Mouse (Mus musculus) CD8-positive naive resting alpha-beta T cell, adult 2 months (primary cell): ENCODE data around the gene Gabrb3.

Experiments
- DNase-seq, 2 experiments: peaks; one replicate each; pipeline ENCODE4 v3.0.0; 2022; ENCODE audit warnings: low read depth in 2 of 2, low spot score in 2 of 2

Gene Gabrb3

GRCm38 (mm10) chr7:57529954-57530353 lies 110.5 kb downstream of the Gabrb3 start:
- DNase-seq, result no peak

GRCm38 (mm10) chr7:57532676-57533075 lies 113.2 kb downstream of the Gabrb3 start:
- no peak for DNase-seq

GRCm38 (mm10) chr7:57538565-57538964 lies 119.1 kb downstream of the Gabrb3 start:
- DNase-seq, result no peak

GRCm38 (mm10) chr7:57560732-57561436 lies 141.4 kb downstream of the Gabrb3 start:
- DNase-seq, result no peak

GRCm38 (mm10) chr7:57564403-57564802 lies 144.9 kb downstream of the Gabrb3 start:
- no peak for DNase-seq

- no peak for DNase-seq
These were observed 171.2 kb downstream of the Gabrb3 start for GRCm38 (mm10) chr7:57590451-57591248.

GRCm38 (mm10) chr7:57591249-57591577 lies 171.7 kb downstream of the Gabrb3 start:
- no peak for DNase-seq

- DNase-seq, result no peak
These were observed 172.3 kb downstream of the Gabrb3 start for GRCm38 (mm10) chr7:57591578-57592431.

GRCm38 (mm10) chr7:57597341-57597740 lies 177.8 kb downstream of the Gabrb3 start:
- no peak for DNase-seq

- no peak for DNase-seq
These were observed 199.2 kb downstream of the Gabrb3 start for GRCm38 (mm10) chr7:57618697-57619096.

GRCm38 (mm10) chr7:57620036-57620435 lies 200.5 kb downstream of the Gabrb3 start:
- DNase-seq, result no peak

GRCm38 (mm10) chr7:57623718-57624117 lies 204.2 kb downstream of the Gabrb3 start:
- no peak for DNase-seq

GRCm38 (mm10) chr7:57635026-57635425 lies 215.5 kb downstream of the Gabrb3 start:
- DNase-seq, result no peak

- no peak for DNase-seq
These were observed 216.2 kb downstream of the Gabrb3 start for GRCm38 (mm10) chr7:57635687-57636086.

- no peak for DNase-seq
These were observed 221.3 kb downstream of the Gabrb3 start for GRCm38 (mm10) chr7:57640796-57641195.

GRCm38 (mm10) chr7:57647345-57647744 lies 227.9 kb downstream of the Gabrb3 start:
- no peak for DNase-seq

- no peak for DNase-seq
These were observed 228.8 kb downstream of the Gabrb3 start for GRCm38 (mm10) chr7:57648136-57648755.

- no peak for DNase-seq
These were observed 257.9 kb downstream of the Gabrb3 start for GRCm38 (mm10) chr7:57677352-57677751.

GRCm38 (mm10) chr7:57689836-57690235 lies 270.3 kb downstream of the Gabrb3 start:
- DNase-seq, result no peak

GRCm38 (mm10) chr7:57700370-57700769 lies 280.9 kb downstream of the Gabrb3 start:
- no peak for DNase-seq

GRCm38 (mm10) chr7:57701046-57701445 lies 281.6 kb downstream of the Gabrb3 start:
- DNase-seq, result no peak
